Mouse (Mus musculus): ENCODE data around the gene Scamp4. TPM values are rescaled to one million over a fixed set of nuclear protein-coding genes. Genes with fewer than 3 reads are reported as not detected.

The Scamp4 gene
- total RNA-seq (2012; rRNA removed) (33.2 and 33.9 TPM in 2 replicates), total RNA-seq (2014; rRNA removed) (17.8 and 18.5 TPM in 2 replicates), polyA plus RNA-seq (2012; ENCODE audit: insufficient read length, low read depth) (81.2 and 89.9 TPM in 2 replicates)

GRCm38 (mm10) chr10:80602698-80603325 lies at the start of gene Scamp4, which contains the start of gene Adat3:
Gene Scamp4 (plus strand): TSS chr10:80602872.
Gene Adat3 (plus strand): TSS chr10:80602880.
- in situ Hi-C loops (cut with MboI; ENCODE audit: low pct_ligation_motif_present, low pct_unique_long_range_greater_than_20kb, low sequenced_read_pairs) (no loop called here), dilution Hi-C loops (cut with MboI; ENCODE audit: extremely low pct_ligation_motif_present, extremely low pct_unique_long_range_greater_than_20kb, low sequenced_read_pairs) (no loop called here)
- Histone ChIP-seq H3K4me3 (replicated peaks in 1 of 3; ENCODE audit: low read depth in 2 of 3, low read length in 2 of 3, poor library complexity in 1 of 3) (peak within 1 kb of the TSS; percentile 60 to 92 (median 89)), H3K4me2 (ENCODE audit: insufficient read depth, low read depth, poor library complexity, severe bottlenecking) (peak within 1 kb of the TSS; percentile 92), H3K9ac (ENCODE audit: insufficient read depth, low read depth) (peak within 1 kb of the TSS; percentile 95), H3K36me3 (replicated peaks in 1 of 2; ENCODE audit: control insufficient read depth in 1 of 2, insufficient read depth in 1 of 2, low read length in 1 of 2) (peaks cover 22 to 34% of the 10 kb centered on the region in 2 experiments), H3K27me3 (replicated peaks) (no peaks in the 10 kb centered on the region), H3K4me1 (ENCODE audit: control insufficient read depth in 1 of 2, insufficient read depth in 2 of 2) (peaks cover 15 to 27% of the 10 kb centered on the region in 2 experiments), H3K79me2 (replicated peaks; ENCODE audit: control insufficient read depth, extremely low read depth, insufficient read depth, poor library complexity, severe bottlenecking) (peaks cover 35% of the 10 kb centered on the region), H3K9me3 (replicated peaks; ENCODE audit: low read length) (no peaks in the 10 kb centered on the region), H3K27ac (ENCODE audit: insufficient read depth, low read depth) (peak within 1 kb of the TSS; percentile 89)
- peak; percentile 95 for DNase-seq (ENCODE audit: extremely low read depth)
- TF ChIP-seq ZC3H11A (IDR thresholded peaks at IDR 0.05; ENCODE audit: low read depth, low read length): no peak
- peak; percentile 83; the same call in 1 of the 2 replicates for TF ChIP-seq KAT2A (IDR thresholded peaks at IDR 0.05; ENCODE audit: insufficient replicate concordance, low read length)
- peak; percentile 18; the same call in 1 of the 2 replicates for TF ChIP-seq CHD2 (IDR thresholded peaks at IDR 0.05; ENCODE audit: low read length)
- TF ChIP-seq CTCF (conservative IDR thresholded peaks at IDR 0.05 in 1 of 2, IDR thresholded peaks at IDR 0.05 in 1 of 2; ENCODE audit: low read depth in 2 of 2, low read length in 2 of 2): no peak
- no peak for TF ChIP-seq JUND (conservative IDR thresholded peaks at IDR 0.05; ENCODE audit: low read depth, low read length)
- no peak for TF ChIP-seq USF2 (conservative IDR thresholded peaks at IDR 0.05; ENCODE audit: low read depth, low read length)
- peak; percentile 86 for TF ChIP-seq ZMIZ1 (IDR thresholded peaks at IDR 0.05; ENCODE audit: low read depth, low read length)
- TF ChIP-seq MXI1 (IDR thresholded peaks at IDR 0.05; ENCODE audit: low read depth, low read length): peak; percentile 97
- peak; percentile 92 for TF ChIP-seq ELF1 (IDR thresholded peaks at IDR 0.05; ENCODE audit: low read depth, low read length)
- peak; percentile 90 for TF ChIP-seq NRF1 (IDR thresholded peaks at IDR 0.05; ENCODE audit: low read depth, low read length)
- TF ChIP-seq USF1 (IDR thresholded peaks at IDR 0.05; ENCODE audit: low read depth, low read length): no peak
- TF ChIP-seq MAX (IDR thresholded peaks at IDR 0.05; ENCODE audit: low read length): peak; percentile 86
- TF ChIP-seq MAFK (IDR thresholded peaks at IDR 0.05; ENCODE audit: insufficient replicate concordance, low read length): 0 out of 2 replicates have a peak, but pooled peaks have one; percentile 27
- peak; percentile 80 for TF ChIP-seq NELFE (IDR thresholded peaks at IDR 0.05; ENCODE audit: low read depth, low read length)
- peak; percentile 87; the same call in 1 of the 2 replicates for TF ChIP-seq POLR2AphosphoS2 (IDR thresholded peaks at IDR 0.05; ENCODE audit: low read depth, low read length)
- peak; percentile 83 for TF ChIP-seq ETS1 (conservative IDR thresholded peaks at IDR 0.05; ENCODE audit: low read depth, low read length)
- no peak for TF ChIP-seq PAX5 (IDR thresholded peaks at IDR 0.05; ENCODE audit: low read length)
- no peak for TF ChIP-seq UBTF (IDR thresholded peaks at IDR 0.05; ENCODE audit: low read depth, low read length)
- TF ChIP-seq SMC3 (IDR thresholded peaks at IDR 0.05; ENCODE audit: low read depth, low read length): no peak
- TF ChIP-seq ZNF384 (IDR thresholded peaks at IDR 0.05; ENCODE audit: low read depth, low read length): no peak
- TF ChIP-seq EP300 (IDR thresholded peaks at IDR 0.05; ENCODE audit: low read length): no peak; the same call in 1 of the 2 replicates
- no peak for TF ChIP-seq RAD21 (IDR thresholded peaks at IDR 0.05; ENCODE audit: low read depth, low read length)
- peak; percentile 91 for TF ChIP-seq POLR2A (IDR thresholded peaks at IDR 0.05; ENCODE audit: low read depth, low read length)
- peak; percentile 19; the same call in 1 of the 2 replicates for TF ChIP-seq GABPA (IDR thresholded peaks at IDR 0.05; ENCODE audit: insufficient replicate concordance, low read depth, low read length)
- TF ChIP-seq E2F4 (IDR thresholded peaks at IDR 0.05; ENCODE audit: insufficient replicate concordance, low read depth, low read length): 0 out of 2 replicates have a peak, but pooled peaks have one; percentile 11
- TF ChIP-seq BHLHE40 (IDR thresholded peaks at IDR 0.05; ENCODE audit: low read depth, low read length): peak; percentile 82
- TF ChIP-seq RCOR1 (conservative IDR thresholded peaks at IDR 0.05; ENCODE audit: low read depth, low read length): no peak
- TF ChIP-seq IRF4 (IDR thresholded peaks at IDR 0.05; ENCODE audit: low read depth, low read length): peak; percentile 40; the same call in 1 of the 2 replicates
- TF ChIP-seq ZKSCAN1 (IDR thresholded peaks at IDR 0.05; ENCODE audit: borderline replicate concordance, low read depth, low read length): no peak
- TF ChIP-seq JUN (IDR thresholded peaks at IDR 0.05; ENCODE audit: insufficient read depth, low read depth, low read length): no peak
- peak; percentile 98 for TF ChIP-seq SIN3A (IDR thresholded peaks at IDR 0.05; ENCODE audit: low read length)
- TF ChIP-seq MAZ (IDR thresholded peaks at IDR 0.05; ENCODE audit: low read depth, low read length): 0 out of 2 replicates have a peak, but pooled peaks have one; percentile 37
- peak; percentile 72; the same call in 1 of the 2 replicates for TF ChIP-seq TBP (conservative IDR thresholded peaks at IDR 0.05; ENCODE audit: low read depth, low read length)
- peak; percentile 84; the same call in 1 of the 2 replicates for TF ChIP-seq MYC (IDR thresholded peaks at IDR 0.05; ENCODE audit: low read depth, low read length)
- TF ChIP-seq TCF12 (IDR thresholded peaks at IDR 0.05; ENCODE audit: low read depth, low read length): peak; percentile 81
- TF ChIP-seq HCFC1 (IDR thresholded peaks at IDR 0.05; ENCODE audit: low read depth, low read length): peak; percentile 89
- no peak for TF ChIP-seq CHD1 (IDR thresholded peaks at IDR 0.05; ENCODE audit: low read depth, low read length)
- TF ChIP-seq MEF2A (IDR thresholded peaks at IDR 0.05; ENCODE audit: borderline replicate concordance, low read depth, low read length): peak; percentile 33
